ENCODE assay signal across 8 mouse cellular contexts in the genomic region with DNA sequence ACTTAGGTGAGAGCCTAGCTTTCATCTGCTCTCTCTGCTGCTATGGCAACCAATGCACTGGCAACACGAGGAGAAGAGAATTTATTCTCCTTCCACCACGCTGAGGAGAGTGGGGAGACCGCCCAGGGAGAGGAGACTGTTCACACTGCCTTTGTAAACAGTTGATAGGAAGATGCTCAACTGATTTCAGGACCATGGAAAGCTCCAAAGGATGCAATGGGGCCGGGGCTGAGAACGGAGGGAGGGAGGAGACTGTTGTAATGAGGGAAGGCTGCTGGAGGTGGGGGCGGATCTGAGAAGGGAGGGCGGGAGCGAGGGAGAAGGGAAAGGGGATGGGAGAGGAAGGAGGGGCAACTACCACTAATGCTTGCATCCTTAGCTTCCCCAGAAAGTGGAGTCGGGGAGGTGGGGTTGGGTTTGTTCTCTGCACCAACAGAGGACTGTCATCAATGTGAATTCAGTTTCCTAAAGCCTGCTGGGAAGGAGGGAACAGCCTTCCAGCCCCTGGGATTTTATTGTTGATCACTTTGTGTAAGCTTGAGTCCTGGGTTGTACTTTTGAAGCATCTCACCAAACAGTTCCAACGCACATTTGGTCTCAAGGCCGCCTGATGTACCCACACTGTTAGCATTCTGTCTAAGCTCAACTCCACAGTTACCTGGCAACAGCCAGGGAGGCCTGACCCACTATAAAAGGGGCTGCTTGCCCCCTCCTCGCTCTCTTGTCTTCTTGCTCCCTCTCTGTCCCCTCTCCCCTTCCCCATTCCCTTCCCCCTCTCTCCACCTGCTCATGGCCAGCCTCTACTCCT. TPM values are rescaled to one million over a fixed set of nuclear protein-coding genes. Genes with fewer than 3 reads are reported as not detected.
A peak's percentile ranks its signal among the peaks of the same experiment; 100 is the strongest.
DNase-seq lines count a peak whose midpoint lies in the region; ATAC-seq and TF ChIP-seq lines count a peak whose summit lies in the region.

No protein-coding gene starts in this region.

- WGBS in hindbrain, embryonic 10.5 days = 10% methylated on average over 12 of the region's 12 CpGs
- WGBS in limb, embryonic 14.5 days = 10% methylated on average over 12 of the region's 12 CpGs

- TF ChIP-seq POLR2A in limb, embryonic 14.5 days (IDR thresholded peaks at IDR 0.05; ENCODE audit: borderline replicate concordance, extremely low read depth, insufficient read depth, insufficient read length) = no peak

- no peaks in the 10 kb centered on the region for H3K9me3 ChIP-seq in hindbrain, embryonic 10.5 days
- H3K9me3 ChIP-seq in limb, embryonic 14.5 days (ENCODE audit: control insufficient read depth, low read length) = no peaks in the 10 kb centered on the region

- H3K9ac ChIP-seq in limb, embryonic 14.5 days (ENCODE audit: low read depth, low read length, severe bottlenecking) = no peak overlapping the region

- H3K27me3 ChIP-seq in hindbrain, embryonic 10.5 days (ENCODE audit: insufficient read depth, poor library complexity, severe bottlenecking) = no peaks in the 10 kb centered on the region; the same call in 1 of the 2 replicates
- no peaks in the 10 kb centered on the region for H3K27me3 ChIP-seq in limb, embryonic 14.5 days (ENCODE audit: control insufficient read depth, insufficient read depth, low read length)

- peak overlapping the region; percentile 53 for H3K27ac ChIP-seq in hindbrain, embryonic 10.5 days
- H3K27ac ChIP-seq in limb, embryonic 14.5 days (replicated peaks; ENCODE audit: low read depth, low read length) = no peak overlapping the region

- peaks cover 21% of the 10 kb centered on the region for H3K4me1 ChIP-seq in hindbrain, embryonic 10.5 days (replicated peaks)
- H3K4me1 ChIP-seq in limb, embryonic 14.5 days (ENCODE audit: control insufficient read depth, insufficient read depth, low read length) = no peaks in the 10 kb centered on the region

- no peak overlapping the region for H3K4me2 ChIP-seq in limb, embryonic 14.5 days (replicated peaks; ENCODE audit: low read depth, low read length, severe bottlenecking)

- no peaks in the 10 kb centered on the region for H3K36me3 ChIP-seq in hindbrain, embryonic 10.5 days
- H3K36me3 ChIP-seq in limb, embryonic 14.5 days (ENCODE audit: control insufficient read depth, insufficient read depth, low read length) = no peaks in the 10 kb centered on the region

- peak; percentile 56 for DNase-seq in adrenal gland, postnatal 10 days
- DNase-seq in adrenal gland, adult 8-10 months = no peak
- peak; percentile 42 for DNase-seq in ovary, postnatal 14 days (ENCODE audit: low spot score)
- no peak for DNase-seq in ovary, adult 18-20 months (ENCODE audit: low spot score)
- peak; percentile 68 for DNase-seq in hindbrain, embryonic 10.5 days (ENCODE audit: low spot score)
- peak; percentile 84 for DNase-seq in limb, embryonic 14.5 days (ENCODE audit: low spot score)
- peak; percentile 64 to 71 for DNase-seq in right cerebral cortex, adult 2 months (ENCODE audit: low spot score in 2 of 2)

- ATAC-seq in limb, embryonic 14.5 days (ENCODE audit: low FRiP score, low read depth) = no peak; the same call in 1 of the 2 replicates
- no peak for ATAC-seq in activated CD4-positive, CD25-positive, alpha-beta regulatory T cell, adult 4 months

- H3K4me3 ChIP-seq in hindbrain, embryonic 10.5 days = 0 out of 2 replicates have a peak overlapping the region, but pooled peaks have one; percentile 9
- H3K4me3 ChIP-seq in limb, embryonic 14.5 days (replicated peaks; ENCODE audit: low read length) = no peak overlapping the region

RNA-seq across cellular contexts. Expression of gene 1700069L16Rik, which starts 7.8 kb away (rescaled TPM):
- total RNA-seq in adrenal gland, postnatal 10 days (2021) = not detected
- not detected for total RNA-seq in adrenal gland, adult 8-10 months (2022)
- not detected in 2 replicates for polyA plus RNA-seq in hindbrain, embryonic 10.5 days (2016; fragmentation: Nextera tagmentation; extraction: Ambion mirVana)
- not detected in 2 replicates for polyA plus RNA-seq in limb, embryonic 14.5 days (2012; rRNA removed)
- polyA plus RNA-seq in limb, embryonic 14.5 days (2014; fragmentation: Nextera tagmentation; extraction: Ambion mirVana) = not detected in 2 replicates
- polyA plus RNA-seq in activated CD4-positive, CD25-positive, alpha-beta regulatory T cell, adult 4 months (2017; shearing (Covaris generic)) = not detected

RNA-seq across cellular contexts. Expression of gene Ficd, which starts 18.8 kb away (rescaled TPM):
- total RNA-seq in adrenal gland, postnatal 10 days (2021) = 1 to 10 TPM; 7.3 to 7.7 TPM
- total RNA-seq in adrenal gland, adult 8-10 months (2022) = 10 to 100 TPM; 15.7 to 25.8 (median 17.6) TPM
- 5.3 and 5.6 TPM in 2 replicates for polyA plus RNA-seq in hindbrain, embryonic 10.5 days (2016; fragmentation: Nextera tagmentation; extraction: Ambion mirVana)
- polyA plus RNA-seq in limb, embryonic 14.5 days (2012; rRNA removed) = 6.3 and 6.5 TPM in 2 replicates
- polyA plus RNA-seq in limb, embryonic 14.5 days (2014; fragmentation: Nextera tagmentation; extraction: Ambion mirVana) = 5.6 and 6.5 TPM in 2 replicates
- 1 to 10 TPM; 3.3 to 5.2 TPM for polyA plus RNA-seq in activated CD4-positive, CD25-positive, alpha-beta regulatory T cell, adult 4 months (2017; shearing (Covaris generic))

RNA-seq across cellular contexts. Expression of gene Sart3, which starts 55.5 kb away (rescaled TPM):
- 10 to 100 TPM; 26.3 to 31.3 TPM for total RNA-seq in adrenal gland, postnatal 10 days (2021)
- total RNA-seq in adrenal gland, adult 8-10 months (2022) = 10 to 100 TPM; 29.5 to 47.4 (median 40.1) TPM
- 66.0 and 77.9 TPM in 2 replicates for polyA plus RNA-seq in hindbrain, embryonic 10.5 days (2016; fragmentation: Nextera tagmentation; extraction: Ambion mirVana)
- 56.8 and 57.3 TPM in 2 replicates for polyA plus RNA-seq in limb, embryonic 14.5 days (2012; rRNA removed)
- 41.7 and 45.8 TPM in 2 replicates for polyA plus RNA-seq in limb, embryonic 14.5 days (2014; fragmentation: Nextera tagmentation; extraction: Ambion mirVana)
- 10 to 100 TPM in 1 of 2 experiments, 1 to 10 TPM in 1; 8.0 to 18.9 TPM for polyA plus RNA-seq in activated CD4-positive, CD25-positive, alpha-beta regulatory T cell, adult 4 months (2017; shearing (Covaris generic))

RNA-seq across cellular contexts. Expression of gene Iscu, which starts 55.8 kb away (rescaled TPM):
- 100 to 1,000 TPM; 344 to 362 TPM for total RNA-seq in adrenal gland, postnatal 10 days (2021)
- total RNA-seq in adrenal gland, adult 8-10 months (2022) = 1,000 to 10,000 TPM in 2 of 4 experiments, 100 to 1,000 TPM in 2; 572 to 1,204 (median 919) TPM
- polyA plus RNA-seq in hindbrain, embryonic 10.5 days (2016; fragmentation: Nextera tagmentation; extraction: Ambion mirVana) = 103 and 116 TPM in 2 replicates
- 80.8 and 85.4 TPM in 2 replicates for polyA plus RNA-seq in limb, embryonic 14.5 days (2012; rRNA removed)
- 102 and 106 TPM in 2 replicates for polyA plus RNA-seq in limb, embryonic 14.5 days (2014; fragmentation: Nextera tagmentation; extraction: Ambion mirVana)
- polyA plus RNA-seq in activated CD4-positive, CD25-positive, alpha-beta regulatory T cell, adult 4 months (2017; shearing (Covaris generic)) = 10 to 100 TPM; 23.8 to 24.5 TPM

Comparison
In these comparisons a context has a peak if more than half of its experiments do, and no peak if none do; other contexts are left out.
1. DNase-seq: peak in adrenal gland, postnatal 10 days (single experiment), ovary, postnatal 14 days (single experiment), hindbrain, embryonic 10.5 days (single experiment), limb, embryonic 14.5 days (single experiment) and right cerebral cortex, adult 2 months (2 of 2); none in adrenal gland, adult 8-10 months (single experiment) and ovary, adult 18-20 months (single experiment).